Mouse (Mus musculus): ENCODE results near the gene Phldb3.

Phldb3 gene

GRCm38 (mm10) chr7:24610144-24610878 is at the start of gene Phldb3:
TSS of gene Phldb3 (plus strand) at chr7:24610763.
- DNase-seq = no peak

DNA sequence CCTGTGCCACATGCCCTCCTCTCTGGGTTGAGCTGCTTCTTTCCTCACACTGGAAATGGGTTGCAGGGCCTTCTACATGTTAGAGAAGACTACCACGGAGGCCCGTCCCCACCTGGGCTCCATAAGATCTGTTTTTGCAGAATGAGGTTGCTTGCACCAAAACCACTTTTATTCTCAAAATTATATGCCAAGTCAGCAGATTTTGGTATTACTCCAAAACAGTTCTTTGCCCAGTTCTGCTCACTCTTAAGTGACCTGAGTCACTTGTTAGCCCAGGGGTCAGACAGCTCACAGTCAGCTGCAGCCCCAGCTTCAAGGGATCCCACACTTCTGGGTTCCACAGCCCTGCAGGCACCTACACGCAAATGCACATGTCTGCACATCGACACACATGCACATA is 49.1 kb upstream of the Phldb3 start:
- DNase-seq = no peak

GRCm38 (mm10) chr7:24563191-24563836 is 47.2 kb upstream of the Phldb3 start:
- DNase-seq = no peak

GRCm38 (mm10) chr7:24563837-24564206 is 46.7 kb upstream of the Phldb3 start:
- no peak for DNase-seq

DNA sequence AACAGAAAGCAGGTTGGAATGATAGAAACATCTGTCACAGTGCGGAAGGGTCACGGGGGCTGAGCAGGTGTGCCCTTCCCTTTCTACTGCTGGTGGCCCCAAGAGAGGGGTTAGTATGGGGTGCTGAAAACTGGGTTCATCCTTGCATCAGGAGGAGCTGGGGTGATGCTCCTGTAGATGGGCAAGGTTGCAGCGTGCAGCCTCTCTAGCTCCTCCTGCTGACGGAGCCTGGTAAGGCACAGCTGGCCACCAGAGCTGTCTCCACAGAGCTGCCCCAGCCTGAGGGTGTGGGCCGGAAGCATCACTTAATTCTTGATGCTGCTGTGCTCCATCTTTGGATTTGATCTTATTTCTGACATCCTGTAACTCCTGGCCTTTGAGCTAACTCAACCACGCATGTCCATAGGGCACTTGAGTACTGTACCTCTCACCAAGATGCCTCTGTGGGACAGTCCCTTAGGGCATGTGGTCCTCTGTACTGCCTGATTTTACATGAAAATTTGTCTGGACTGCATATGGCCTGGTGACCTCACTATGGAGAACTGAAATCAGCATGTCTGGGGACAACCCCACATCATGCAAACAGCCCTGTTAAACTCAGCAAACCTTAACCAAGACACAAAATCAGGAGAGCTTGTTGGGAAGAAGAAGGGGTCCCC is 45.8 kb upstream of the Phldb3 start:
- peak; percentile 77 to 82 for DNase-seq

GRCm38 (mm10) chr7:24565627-24566026 is 44.9 kb upstream of the Phldb3 start:
- no peak for DNase-seq

GRCm38 (mm10) chr7:24566206-24566605 is 44.4 kb upstream of the Phldb3 start:
- no peak for DNase-seq

GRCm38 (mm10) chr7:24568512-24568911 is 42.1 kb upstream of the Phldb3 start:
- no peak for DNase-seq

DNA sequence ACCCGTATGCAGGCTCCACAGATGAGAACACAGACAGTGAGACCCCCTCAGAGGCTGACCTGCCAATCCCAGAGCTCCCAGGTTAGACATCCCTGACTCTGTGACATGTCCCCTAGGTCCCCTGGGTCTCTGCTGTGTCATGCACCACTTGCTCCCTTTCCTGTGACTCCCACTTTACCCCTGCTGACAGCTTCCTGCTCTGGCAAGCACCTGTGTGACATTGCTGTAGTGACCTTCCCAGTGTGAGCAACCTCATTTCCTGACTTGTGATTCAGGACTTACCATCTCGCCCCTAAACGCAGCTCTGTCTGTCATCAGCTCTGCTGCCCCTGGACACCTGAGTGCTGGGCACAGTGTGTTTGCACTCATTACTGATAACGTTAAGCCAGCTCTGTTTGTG is 39.5 kb upstream of the Phldb3 start:
- no peak for DNase-seq

- no peak for DNase-seq
Observed at GRCm38 (mm10) chr7:24572455-24572854, 38.1 kb upstream of the Phldb3 start.

- DNase-seq = no peak
Observed at GRCm38 (mm10) chr7:24574224-24574796, 36.3 kb upstream of the Phldb3 start.

DNA sequence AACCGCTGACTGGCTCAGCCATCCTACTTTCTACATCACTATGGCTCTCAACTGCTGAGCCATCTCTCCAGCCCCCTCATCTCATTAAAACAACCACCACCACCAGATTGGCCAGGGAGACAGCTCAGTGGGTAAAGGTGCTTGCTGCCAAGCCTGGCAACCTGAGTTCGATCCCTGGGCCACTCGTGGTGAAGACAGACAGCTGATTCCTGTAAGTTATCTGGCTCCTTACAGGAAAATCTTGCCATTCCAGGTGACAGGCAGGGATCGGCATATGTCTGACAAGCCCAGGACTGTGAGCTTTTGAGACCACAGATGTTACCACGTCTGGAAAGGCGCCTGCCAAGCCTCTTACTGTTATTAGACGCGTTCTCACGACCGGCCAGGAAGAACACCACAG is 32.8 kb upstream of the Phldb3 start:
- DNase-seq = no peak

- no peak for DNase-seq
Observed at GRCm38 (mm10) chr7:24584876-24585275, 25.7 kb upstream of the Phldb3 start.

DNA sequence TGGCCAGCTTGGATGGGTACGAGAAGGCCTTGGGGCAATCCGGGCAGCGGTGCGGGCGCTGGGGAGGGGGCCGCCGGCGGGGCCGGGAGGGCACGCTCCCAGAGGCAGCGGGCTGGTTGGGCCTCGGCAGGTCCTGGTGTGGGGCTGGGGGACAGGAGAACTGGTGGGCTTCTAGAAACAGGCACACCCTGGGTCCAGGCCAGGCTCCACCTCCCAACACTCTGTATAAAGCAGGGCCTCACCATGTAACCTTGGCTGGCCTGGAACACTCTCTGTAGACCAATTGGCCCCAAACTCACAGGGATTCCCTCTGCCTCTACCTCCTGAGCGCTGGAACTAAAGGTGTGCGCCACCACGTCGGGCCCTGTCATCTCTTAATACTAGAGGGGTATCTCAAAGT is 24.6 kb upstream of the Phldb3 start:
- DNase-seq = no peak

GRCm38 (mm10) chr7:24586828-24587227 is 23.7 kb upstream of the Phldb3 start:
- no peak for DNase-seq

DNA sequence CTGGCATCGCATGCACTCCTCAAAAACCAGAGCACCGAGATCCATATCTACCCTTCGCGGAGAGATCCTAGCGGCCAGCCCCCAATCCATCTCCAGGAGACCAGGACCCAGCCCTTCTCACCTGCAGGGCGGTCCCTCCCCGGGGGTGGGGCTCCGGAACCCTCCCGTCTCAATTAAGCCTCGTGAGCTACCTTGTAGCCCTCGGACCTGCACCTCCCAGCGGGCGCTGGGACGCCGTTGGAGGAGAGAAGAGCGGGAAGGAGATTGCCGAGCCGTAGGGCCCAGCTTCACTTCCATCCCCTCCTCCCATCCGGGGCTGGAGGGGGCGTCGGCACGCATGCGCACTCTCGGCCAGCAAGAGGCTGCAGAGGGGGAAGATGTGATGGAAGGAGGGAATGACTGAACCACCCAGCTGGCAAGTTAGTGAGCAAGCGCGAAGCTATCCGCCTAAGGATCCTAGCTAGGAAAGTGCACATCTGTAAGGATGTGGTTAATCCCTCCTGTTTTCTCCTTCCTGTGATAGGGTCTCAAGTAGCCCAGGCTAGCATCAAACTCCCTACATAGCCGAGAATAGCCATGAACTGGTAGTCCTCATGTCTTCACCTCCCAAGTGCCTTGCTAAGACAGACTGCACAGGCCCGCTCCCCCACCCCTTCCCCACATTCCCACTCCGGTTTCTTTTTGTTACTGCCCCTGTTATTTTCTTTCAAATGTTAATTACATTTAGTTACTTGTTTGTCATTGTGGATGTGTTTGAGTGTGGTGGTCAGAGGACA is 23.0 kb upstream of the Phldb3 start, which contains the start of the genes Ethe1 and Zfp575:
Gene Ethe1, plus strand, starts transcription at position 214 of the 776 bp plus-strand sequence.
Gene Zfp575, minus strand, starts transcription at position 312 of the 776 bp plus-strand sequence.
- DNase-seq = peak; percentile 32 to 33

DNA sequence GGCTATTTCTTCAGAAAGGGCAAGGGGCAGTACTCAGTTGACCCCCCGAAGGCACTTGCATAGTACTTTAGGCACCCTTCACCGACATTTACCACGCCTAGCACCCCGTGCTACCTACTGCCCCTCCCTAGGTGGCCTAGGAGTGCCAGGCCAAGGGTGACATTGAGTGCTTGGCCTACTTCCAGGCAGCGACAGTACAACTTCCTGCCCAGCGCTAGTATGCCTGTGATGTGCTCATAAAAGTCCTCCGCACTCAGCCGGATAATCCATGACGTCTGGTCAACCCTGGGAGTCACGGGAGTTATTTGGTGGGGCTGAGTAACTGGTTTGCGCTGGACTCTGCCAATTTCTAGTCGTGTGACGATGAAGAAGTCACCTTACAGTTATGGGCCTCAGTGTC is 22.2 kb upstream of the Phldb3 start:
- DNase-seq = no peak

DNA sequence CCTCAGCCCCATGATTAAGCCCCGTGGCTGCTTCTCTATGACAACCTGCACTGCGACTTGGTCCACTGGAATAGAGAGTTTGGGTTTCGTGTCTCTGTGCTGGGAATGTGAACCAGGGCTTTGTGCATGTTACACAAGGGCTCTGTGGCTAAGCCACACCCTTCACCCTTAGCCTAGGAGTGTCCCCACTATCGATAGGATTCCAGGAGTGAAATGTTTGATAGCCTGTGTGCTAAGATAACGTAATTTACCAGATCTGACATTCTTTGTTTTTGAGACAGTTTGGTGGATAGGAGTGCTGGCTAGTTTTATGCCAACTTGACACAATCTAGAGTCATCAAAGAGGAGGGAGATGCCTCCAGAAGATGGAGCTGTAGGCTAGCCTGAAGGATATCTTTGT is 18.8 kb upstream of the Phldb3 start:
- no peak for DNase-seq

DNA sequence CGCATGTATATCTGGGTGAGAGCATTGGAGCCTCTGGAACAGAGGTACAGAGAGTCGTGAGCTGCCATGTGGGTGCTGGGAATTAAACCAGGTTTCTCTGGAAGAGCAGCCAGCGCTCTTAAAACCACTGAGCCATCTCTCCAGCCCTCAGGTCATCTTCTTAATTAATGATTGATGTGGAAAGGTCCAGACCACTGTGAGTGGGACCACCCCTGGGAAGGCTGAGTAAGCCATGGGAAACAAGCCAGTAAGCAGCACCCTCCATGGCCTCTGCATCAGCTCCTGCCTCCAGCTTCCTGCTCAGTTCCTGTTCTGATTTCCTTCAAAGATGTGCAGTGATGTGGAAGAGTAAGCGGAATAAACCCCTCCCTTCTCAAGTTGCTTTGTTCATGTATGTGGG is 18.4 kb upstream of the Phldb3 start:
- no peak for DNase-seq

GRCm38 (mm10) chr7:24592781-24593180 is 17.8 kb upstream of the Phldb3 start:
- no peak for DNase-seq

- peak; percentile 80 to 83 for DNase-seq
Observed at GRCm38 (mm10) chr7:24593621-24594308, 16.8 kb upstream of the Phldb3 start.

GRCm38 (mm10) chr7:24594309-24594803 is 16.2 kb upstream of the Phldb3 start:
- DNase-seq = no peak
